Mouse (Mus musculus) cerebellum, adult 8-10 months (tissue): Measurements from ENCODE around the gene Sipa1l1.
"Not testable (repeated sequence)": the region's sequence is repeated elsewhere in the genome, so short reads cannot be mapped to it uniquely, and the experiment has no call there.

Experiments used
- DNase-seq: peaks from one replicate; pipeline ENCODE4 v3.0.0; 2022

The Sipa1l1 gene

GRCm38 (mm10) chr12:82446609-82447024, 277.5 kb downstream of the Sipa1l1 start:
- no peak for DNase-seq

GRCm38 (mm10) chr12:82448129-82448815, 279.2 kb downstream of the Sipa1l1 start:
- no peak for DNase-seq

- DNase-seq, result no peak
These were observed 283.3 kb downstream of the Sipa1l1 start for GRCm38 (mm10) chr12:82452428-82452827.

GRCm38 (mm10) chr12:82454415-82454814, 285.3 kb downstream of the Sipa1l1 start:
- no peak for DNase-seq

GRCm38 (mm10) chr12:82455700-82456413, 286.7 kb downstream of the Sipa1l1 start:
- DNase-seq, result no peak

GRCm38 (mm10) chr12:82456414-82456805, 287.3 kb downstream of the Sipa1l1 start:
- DNase-seq, result no peak

- DNase-seq, result no peak
These were observed 288.5 kb downstream of the Sipa1l1 start for GRCm38 (mm10) chr12:82457609-82458008.

GRCm38 (mm10) chr12:82458017-82458416, 288.9 kb downstream of the Sipa1l1 start:
- DNase-seq, result peak; percentile 41

- no peak for DNase-seq
These were observed 298.1 kb downstream of the Sipa1l1 start for GRCm38 (mm10) chr12:82467234-82467633.

- no peak for DNase-seq
These were observed 298.5 kb downstream of the Sipa1l1 start for GRCm38 (mm10) chr12:82467641-82468040.

- no peak for DNase-seq
These were observed 299.3 kb downstream of the Sipa1l1 start for GRCm38 (mm10) chr12:82468416-82468815.

- DNase-seq, result peak; percentile 87
These were observed 300.7 kb downstream of the Sipa1l1 start for GRCm38 (mm10) chr12:82469706-82470361.

- peak; percentile 75 for DNase-seq
These were observed 301.3 kb downstream of the Sipa1l1 start for GRCm38 (mm10) chr12:82470362-82470936.

- DNase-seq, result no peak
These were observed 303.7 kb downstream of the Sipa1l1 start for GRCm38 (mm10) chr12:82472796-82473195.

- no peak for DNase-seq
These were observed 304.1 kb downstream of the Sipa1l1 start for GRCm38 (mm10) chr12:82473238-82473637.

GRCm38 (mm10) chr12:82474409-82474808, 305.3 kb downstream of the Sipa1l1 start:
- no peak for DNase-seq

GRCm38 (mm10) chr12:82476028-82476427, 306.9 kb downstream of the Sipa1l1 start:
- no peak for DNase-seq

GRCm38 (mm10) chr12:82476580-82476979, 307.5 kb downstream of the Sipa1l1 start:
- DNase-seq, result no peak

GRCm38 (mm10) chr12:82477826-82478225, 308.7 kb downstream of the Sipa1l1 start:
- no peak for DNase-seq

GRCm38 (mm10) chr12:82478256-82478655, 309.1 kb downstream of the Sipa1l1 start:
- DNase-seq, result no peak

GRCm38 (mm10) chr12:82479393-82479792, 310.3 kb downstream of the Sipa1l1 start:
- DNase-seq, result no peak

GRCm38 (mm10) chr12:82480425-82480824, 311.3 kb downstream of the Sipa1l1 start:
- not testable (repeated sequence) for DNase-seq

GRCm38 (mm10) chr12:82485466-82485865, 316.3 kb downstream of the Sipa1l1 start:
- no peak for DNase-seq
